Mouse (Mus musculus) megakaryocyte, embryonic 14.5 days (primary cell): Measurements from ENCODE around the gene Ski. TPM values are rescaled to one million over a fixed set of nuclear protein-coding genes. Genes with fewer than 3 reads are reported as not detected.

Source experiments
- H3K27me3 ChIP-seq: replicated peaks from 2 replicates; pipeline ENCODE3; 2012; ENCODE audit warnings: inconsistent platforms
- H3K36me3 ChIP-seq: replicated peaks from 2 replicates; pipeline ENCODE3; 2012; ENCODE audit warnings: low read length, inconsistent platforms, mixed read lengths
- H3K4me1 ChIP-seq: 2 replicates; pipeline ENCODE4 v1.6.1; 2012; ENCODE audit warnings: inconsistent platforms
- H3K4me3 ChIP-seq: replicated peaks from 2 replicates; pipeline ENCODE3; 2012; ENCODE audit warnings: moderate library complexity, mild to moderate bottlenecking, inconsistent platforms
- H3K9me3 ChIP-seq: 2 replicates; pipeline ENCODE4 v1.6.1; 2012; ENCODE audit warnings: inconsistent platforms
- FLI1 ChIP-seq: IDR thresholded peaks from 2 replicates; pipeline ENCODE4 v1.6.1; 2012; ENCODE audit warnings: low read length, inconsistent platforms, mixed read lengths
- GATA1 ChIP-seq: IDR thresholded peaks from 3 replicates; pipeline ENCODE4 v1.6.1; 2012; ENCODE audit warnings: mixed read lengths, low read length, inconsistent platforms, borderline replicate concordance
- polyA plus RNA-seq: library from polyadenylated mRNA; stranded (reverse); fragments of >175 nt; gene quantifications from 2 replicates; pipeline ENCODE4 v1.2.3, GENCODE M21; 2012; ENCODE audit warnings: low replicate concordance; ENCODE audit not compliant: insufficient read depth

Ski gene
- polyA plus RNA-seq, 1 experiment = 31.5 TPM

DNA sequence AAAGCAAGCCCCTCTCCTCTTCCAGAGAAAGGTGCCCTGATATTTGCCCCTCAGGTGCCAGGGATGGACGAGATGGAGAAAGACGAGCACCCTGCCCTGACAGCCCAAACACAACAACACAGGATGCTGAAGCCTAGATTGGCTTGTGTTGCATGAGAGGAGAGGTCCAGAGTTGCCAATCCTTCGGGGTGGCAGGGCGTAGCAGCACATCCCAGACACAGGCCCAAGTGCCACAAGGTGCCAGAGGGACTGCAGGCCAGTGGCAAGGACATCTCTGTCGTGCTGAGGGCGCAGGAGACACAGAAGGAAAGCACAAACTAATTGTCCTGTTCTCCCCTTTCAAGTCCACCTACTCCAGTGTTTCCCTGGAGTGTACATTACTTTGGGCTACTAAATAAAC, 8.2 kb downstream of the Ski start:
- H3K36me3 ChIP-seq = peaks cover 94% of the 10 kb centered on the region
- H3K4me3 ChIP-seq = no peak overlapping the region
- no peak for TF ChIP-seq GATA1
- TF ChIP-seq FLI1 = no peak
- peaks cover 92% of the 10 kb centered on the region for H3K4me1 ChIP-seq
- H3K9me3 ChIP-seq = no peaks in the 10 kb centered on the region
- no peaks in the 10 kb centered on the region for H3K27me3 ChIP-seq

DNA sequence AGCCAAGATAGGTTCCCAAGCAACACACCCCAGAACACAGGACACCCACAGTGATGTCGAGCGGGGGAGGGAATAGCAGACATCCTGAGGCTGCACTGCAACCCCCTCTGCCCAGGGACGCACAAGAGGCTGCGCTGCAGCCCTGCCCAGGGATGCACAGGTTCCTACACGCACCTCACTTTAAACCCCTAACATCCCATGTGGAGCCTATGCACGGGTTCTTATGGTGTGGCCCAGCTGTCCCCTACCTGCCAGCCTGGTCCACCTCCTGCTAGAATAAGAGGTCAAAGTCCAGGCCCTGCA, 8.7 kb downstream of the Ski start:
- H3K36me3 ChIP-seq = peaks cover 94% of the 10 kb centered on the region
- no peak overlapping the region for H3K4me3 ChIP-seq
- TF ChIP-seq FLI1 = no peak
- no peak for TF ChIP-seq GATA1
- H3K9me3 ChIP-seq = no peaks in the 10 kb centered on the region
- H3K4me1 ChIP-seq = peaks cover 92% of the 10 kb centered on the region
- H3K27me3 ChIP-seq = no peaks in the 10 kb centered on the region

DNA sequence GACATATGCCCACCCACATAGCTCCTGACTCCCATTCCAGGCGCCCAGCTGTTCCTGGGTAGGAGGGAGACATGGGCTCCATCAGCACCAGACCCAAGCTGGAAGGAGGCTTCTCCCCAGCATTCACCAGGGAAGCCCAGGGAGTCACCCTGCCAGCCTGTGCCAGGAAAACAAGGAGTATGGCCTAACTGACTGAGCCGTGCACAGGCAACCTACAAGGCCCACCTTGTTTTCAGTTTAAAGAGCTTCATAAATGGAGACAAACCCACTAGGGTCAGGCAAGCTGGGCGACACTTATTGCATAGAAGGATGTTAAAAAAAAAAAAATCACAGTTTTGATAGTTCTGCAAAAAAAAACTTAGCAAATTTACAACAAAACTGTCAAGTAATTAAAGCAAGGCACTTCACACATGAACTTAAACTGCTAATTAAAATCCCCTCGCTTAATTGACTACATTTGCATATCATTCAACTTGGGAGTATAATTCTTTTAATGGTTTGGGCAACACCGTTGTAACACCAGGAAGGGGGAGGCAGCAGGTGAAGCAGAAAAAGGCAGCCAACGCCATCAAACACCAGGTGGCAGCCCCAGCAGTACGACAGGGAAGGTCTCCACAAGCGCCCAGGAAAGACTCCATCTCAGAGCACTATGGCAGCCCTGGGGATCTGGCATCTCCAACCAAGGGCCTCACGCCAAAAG, 9.2 kb downstream of the Ski start:
- no peaks in the 10 kb centered on the region for H3K9me3 ChIP-seq
- H3K4me3 ChIP-seq = no peak overlapping the region
- peaks cover 92% of the 10 kb centered on the region for H3K4me1 ChIP-seq
- peaks cover 94% of the 10 kb centered on the region for H3K36me3 ChIP-seq
- TF ChIP-seq FLI1 (no peak), GATA1 (no peak)
- no peaks in the 10 kb centered on the region for H3K27me3 ChIP-seq

DNA sequence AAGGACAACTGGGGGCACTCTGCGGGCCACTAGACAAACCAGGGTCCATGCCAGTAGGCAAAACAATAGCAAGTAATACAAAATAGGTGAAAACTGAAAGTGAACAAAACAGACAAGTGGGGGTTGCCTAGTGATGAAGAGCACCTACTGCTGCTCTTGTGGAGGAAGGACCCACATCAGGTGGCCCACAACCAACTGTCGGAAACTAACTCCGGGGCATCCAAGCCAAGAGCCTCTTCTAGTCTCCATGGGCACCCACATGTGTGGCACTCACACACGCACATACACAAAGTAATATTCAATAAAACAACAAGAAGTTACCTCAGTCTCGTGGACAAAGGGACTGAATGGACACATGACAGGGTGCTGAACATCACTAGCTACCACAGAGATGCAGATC, 12.9 kb downstream of the Ski start:
- H3K9me3 ChIP-seq = no peaks in the 10 kb centered on the region
- no peak overlapping the region for H3K4me3 ChIP-seq
- no peaks in the 10 kb centered on the region for H3K27me3 ChIP-seq
- H3K36me3 ChIP-seq = peaks cover 89% of the 10 kb centered on the region
- TF ChIP-seq GATA1 = no peak
- TF ChIP-seq FLI1 = no peak
- H3K4me1 ChIP-seq = peaks cover 91% of the 10 kb centered on the region

DNA sequence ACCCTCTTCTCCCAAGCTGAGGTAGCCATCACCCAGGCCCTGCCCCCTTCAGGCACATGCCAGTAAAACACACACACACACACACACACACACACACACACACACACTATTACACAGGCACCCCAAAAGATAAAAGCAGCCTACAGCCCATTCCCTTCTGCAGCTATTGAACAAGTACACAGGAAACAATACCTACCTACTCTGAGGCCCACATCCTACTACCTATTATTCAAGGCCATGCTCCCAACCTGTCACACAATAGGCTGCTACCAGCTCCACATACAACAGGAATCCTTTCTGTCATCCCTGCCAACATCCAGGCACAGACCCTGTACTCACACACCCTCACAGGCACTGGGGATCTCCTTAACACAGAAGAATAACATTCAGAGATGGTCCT, 13.3 kb downstream of the Ski start:
- Histone ChIP-seq H3K9me3 (no peaks in the 10 kb centered on the region), H3K36me3 (peaks cover 89% of the 10 kb centered on the region), H3K4me3 (peak overlapping the region; percentile 12), H3K27me3 (no peaks in the 10 kb centered on the region), H3K4me1 (peaks cover 91% of the 10 kb centered on the region)
- TF ChIP-seq FLI1 = no peak
- TF ChIP-seq GATA1 = no peak

DNA sequence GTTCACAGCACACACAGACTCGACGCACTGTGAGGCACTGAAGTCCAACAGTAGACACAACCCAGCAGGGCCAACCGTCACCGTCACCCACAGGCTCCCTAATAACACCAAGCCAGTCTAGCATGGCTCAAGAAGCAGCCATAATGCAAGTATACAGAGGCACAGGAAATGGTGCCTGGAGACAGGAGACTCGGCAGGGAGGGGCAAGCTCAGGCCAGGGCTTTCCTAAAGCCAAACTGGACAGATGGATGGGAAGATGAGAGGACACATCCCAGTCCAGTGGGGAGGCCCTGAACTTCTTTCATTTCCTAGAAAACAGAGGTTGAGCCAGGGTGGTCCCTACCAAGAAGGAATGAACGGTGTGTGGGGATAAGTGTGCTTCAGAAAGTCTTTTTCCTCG, 13.8 kb downstream of the Ski start:
- TF ChIP-seq GATA1 (no peak), FLI1 (no peak)
- Histone ChIP-seq H3K36me3 (peaks cover 86% of the 10 kb centered on the region), H3K27me3 (no peaks in the 10 kb centered on the region), H3K4me1 (peaks cover 89% of the 10 kb centered on the region), H3K9me3 (no peaks in the 10 kb centered on the region), H3K4me3 (peak overlapping the region; percentile 38)

- Histone ChIP-seq H3K4me1 (peaks cover 90% of the 10 kb centered on the region), H3K9me3 (no peaks in the 10 kb centered on the region), H3K36me3 (peaks cover 87% of the 10 kb centered on the region), H3K4me3 (no peak overlapping the region), H3K27me3 (no peaks in the 10 kb centered on the region)
- TF ChIP-seq GATA1 (no peak), FLI1 (no peak)
These were observed 14.6 kb downstream of the Ski start for GRCm38 (mm10) chr4:155207841-155208240.

GRCm38 (mm10) chr4:155206498-155206897, 15.9 kb downstream of the Ski start:
- H3K4me3 ChIP-seq = no peak overlapping the region
- no peak for TF ChIP-seq GATA1
- TF ChIP-seq FLI1 = no peak
- H3K27me3 ChIP-seq = no peaks in the 10 kb centered on the region
- peaks cover 95% of the 10 kb centered on the region for H3K4me1 ChIP-seq
- peaks cover 88% of the 10 kb centered on the region for H3K36me3 ChIP-seq
- H3K9me3 ChIP-seq = no peaks in the 10 kb centered on the region

GRCm38 (mm10) chr4:155205919-155206318, 16.5 kb downstream of the Ski start:
- Histone ChIP-seq H3K4me3 (no peak overlapping the region), H3K9me3 (no peaks in the 10 kb centered on the region), H3K36me3 (peaks cover 83% of the 10 kb centered on the region), H3K27me3 (no peaks in the 10 kb centered on the region), H3K4me1 (peaks cover 96% of the 10 kb centered on the region)
- no peak for TF ChIP-seq GATA1
- TF ChIP-seq FLI1 = no peak

DNA sequence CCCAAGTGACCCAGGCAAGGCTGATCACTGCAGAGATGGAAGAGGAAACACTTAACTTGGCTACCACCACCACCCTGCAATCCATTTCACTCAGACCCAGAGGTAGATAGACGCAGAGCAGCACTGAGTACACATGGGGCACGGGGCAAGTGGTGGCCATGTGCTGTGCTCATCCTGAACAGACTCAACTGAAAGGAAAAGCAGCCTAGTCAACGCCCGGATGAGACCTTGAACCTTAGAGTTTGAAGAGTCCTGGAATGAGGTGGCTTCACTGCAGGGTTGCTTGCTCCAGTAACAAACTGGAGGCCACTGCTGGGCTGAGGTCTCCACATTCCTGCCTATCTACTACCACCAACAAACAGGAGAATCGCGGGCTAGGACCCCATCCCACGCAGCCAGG, 20.6 kb downstream of the Ski start:
- H3K27me3 ChIP-seq = no peaks in the 10 kb centered on the region
- TF ChIP-seq GATA1 = no peak
- H3K4me3 ChIP-seq = peak overlapping the region; percentile 82
- no peaks in the 10 kb centered on the region for H3K9me3 ChIP-seq
- H3K36me3 ChIP-seq = peaks cover 66% of the 10 kb centered on the region
- peaks cover 97% of the 10 kb centered on the region for H3K4me1 ChIP-seq
